Mouse (Mus musculus) testis, postnatal 14 days (tissue): ENCODE data around the gene Cltrn.

ENCODE experiments used
- DNase-seq: peaks from one replicate; pipeline ENCODE4 v3.0.0; 2021; ENCODE audit warnings: low spot score

The Cltrn gene

GRCm38 (mm10) chrX:164139032-164139431, 50.4 kb downstream of the Cltrn start, which contains the start of gene Ace2:
Gene Ace2 (plus strand): TSS chrX:164139332.
- DNase-seq, result no peak

GRCm38 (mm10) chrX:164145463-164146250, 57.0 kb downstream of the Cltrn start:
- no peak for DNase-seq

- DNase-seq, result peak; percentile 4
These were observed 64.1 kb downstream of the Cltrn start for GRCm38 (mm10) chrX:164152703-164153102.

GRCm38 (mm10) chrX:164153606-164154005, 65.0 kb downstream of the Cltrn start:
- DNase-seq, result no peak

GRCm38 (mm10) chrX:164154594-164154993, 66.0 kb downstream of the Cltrn start:
- DNase-seq, result no peak

- no peak for DNase-seq
These were observed 76.1 kb downstream of the Cltrn start for GRCm38 (mm10) chrX:164164681-164165080.
